Mouse (Mus musculus) bone marrow, adult 2 months (tissue): ENCODE measurements around the gene Phospho2.

Source experiments
- CTCF ChIP-seq: fragments of 200-500 bp; IDR thresholded peaks from 2 replicates; pipeline ENCODE4 v1.5.1; 2011; ENCODE audit warnings: low read length, control low read depth; ENCODE audit not compliant: control insufficient read depth, insufficient read depth
- POLR2A ChIP-seq: fragments of 200-500 bp; IDR thresholded peaks from 2 replicates; pipeline ENCODE4 v1.6.1; 2011; ENCODE audit warnings: low read depth, mild to moderate bottlenecking, control low read depth, low read length, borderline replicate concordance; ENCODE audit not compliant: control insufficient read depth

DNA sequence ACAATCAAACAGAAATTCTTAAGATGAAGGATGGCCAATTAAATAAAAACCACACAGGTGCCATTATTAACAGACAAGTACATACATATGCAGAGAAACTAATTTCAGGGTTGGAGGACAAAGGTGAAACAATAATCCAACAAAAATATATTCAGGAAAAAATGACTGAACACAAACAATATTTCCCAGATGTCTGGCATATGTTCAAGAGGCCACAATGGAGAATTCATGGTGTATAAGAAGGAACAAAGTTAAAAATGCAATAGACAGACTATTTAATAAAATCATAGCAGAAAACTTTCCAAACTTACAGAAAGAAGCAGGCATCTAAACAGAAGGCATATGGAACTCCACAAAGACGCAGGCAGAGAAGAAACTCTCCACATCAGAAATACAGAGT is 24.7 kb upstream of the Phospho2 start:
- TF ChIP-seq POLR2A (no peak), CTCF (no peak)
